ENCODE assay signal across 9 mouse cellular contexts in genomic region chr2:69275875-69276274, GRCm38 (mm10).
DNase-seq lines count a peak whose midpoint lies in the region; ATAC-seq and TF ChIP-seq lines count a peak whose summit lies in the region.
"Had no signal": no experiment of that assay in that cellular context is flagged by ENCODE, and none has a peak within 500 bp of the region (broad histone marks: within the 10 kb centered on the region; RNA-seq: fewer than 3 reads in every experiment).

No protein-coding gene starts in this region.

- TF ChIP-seq CTCF in thymus, adult 2 months (IDR thresholded peaks at IDR 0.05; ENCODE audit: borderline replicate concordance, control insufficient read depth, extremely low read depth, insufficient read depth, low read length, poor library complexity): no peak

- no peaks in the 10 kb centered on the region for H3K9me3 ChIP-seq in neural tube, embryonic 12.5 days
- H3K9me3 ChIP-seq in intestine, embryonic 14.5 days (ENCODE audit: control insufficient read depth, low read length): no peaks in the 10 kb centered on the region
- H3K9me3 ChIP-seq in stomach, embryonic 15.5 days: no peaks in the 10 kb centered on the region
- H3K9me3 ChIP-seq: hindbrain, embryonic 15.5 days had no signal

- no peak for DNase-seq in frontal cortex, postnatal 10 days (ENCODE audit: low spot score in 2 of 2)
- DNase-seq in neural tube, embryonic 10.5 days (ENCODE audit: extremely low spot score, low spot score): no peak
- DNase-seq in intestine, embryonic 14.5 days (ENCODE audit: low spot score): no peak
- DNase-seq in spleen, postnatal 4 days (ENCODE audit: low spot score in 2 of 2): no peak
- no peak for DNase-seq in thymus, adult 2 months

- H3K36me3 ChIP-seq in neural tube, embryonic 12.5 days: no peaks in the 10 kb centered on the region
- H3K36me3 ChIP-seq in intestine, embryonic 14.5 days (ENCODE audit: control insufficient read depth, insufficient read depth, low read length): no peaks in the 10 kb centered on the region
- H3K36me3 ChIP-seq in stomach, embryonic 15.5 days: no peaks in the 10 kb centered on the region
- no peaks in the 10 kb centered on the region for H3K36me3 ChIP-seq in thymus, adult 2 months (ENCODE audit: control insufficient read depth, insufficient read depth, low read length)
- H3K36me3 ChIP-seq: hindbrain, embryonic 15.5 days had no signal

- WGBS in neural tube, embryonic 12.5 days: 11% methylated on average over 1 of the region's 1 CpGs
- 13% methylated on average over 1 of the region's 1 CpGs for WGBS in intestine, embryonic 14.5 days
- WGBS in stomach, embryonic 15.5 days: 2% methylated on average over 1 of the region's 1 CpGs
- 10% methylated on average over 1 of the region's 1 CpGs for WGBS in thymus, adult 2 months

- ATAC-seq in frontal cortex, adult (ENCODE audit: low TSS enrichment): peak; percentile 96
- ATAC-seq in neural tube, embryonic 12.5 days (ENCODE audit: low FRiP score, low read depth): peak; percentile 66; the same call in 1 of the 2 replicates
- 0 out of 2 replicates have a peak, but pooled peaks have one; percentile 40 for ATAC-seq in intestine, embryonic 14.5 days (replicated peaks; ENCODE audit: low FRiP score, low TSS enrichment, low read depth)
- peak; percentile 63; the same call in 1 of the 2 replicates for ATAC-seq in stomach, embryonic 15.5 days (ENCODE audit: insufficient read depth, low FRiP score, low read depth)

- no peak for TF ChIP-seq POLR2A in thymus, adult 2 months (IDR thresholded peaks at IDR 0.05; ENCODE audit: control insufficient read depth, extremely low read depth, insufficient read depth, low read length, poor library complexity)

- H3K27me3 ChIP-seq in neural tube, embryonic 12.5 days (replicated peaks): no peaks in the 10 kb centered on the region
- no peaks in the 10 kb centered on the region for H3K27me3 ChIP-seq in intestine, embryonic 14.5 days (replicated peaks; ENCODE audit: control insufficient read depth, insufficient read depth, low read length)
- H3K27me3 ChIP-seq in stomach, embryonic 15.5 days (replicated peaks): no peaks in the 10 kb centered on the region
- no peaks in the 10 kb centered on the region for H3K27me3 ChIP-seq in thymus, adult 2 months (ENCODE audit: control insufficient read depth, insufficient read depth, low read length)
- H3K27me3 ChIP-seq: hindbrain, embryonic 15.5 days had no signal

- no peak overlapping the region for H3K4me3 ChIP-seq in neural tube, embryonic 12.5 days
- no peak overlapping the region for H3K4me3 ChIP-seq in intestine, embryonic 14.5 days (ENCODE audit: low read depth, low read length)
- H3K4me3 ChIP-seq in stomach, embryonic 15.5 days (replicated peaks): no peak overlapping the region
- H3K4me3 ChIP-seq in thymus, adult 2 months (ENCODE audit: control insufficient read depth, insufficient read depth, low read length): no peak overlapping the region
- H3K4me3 ChIP-seq: hindbrain, embryonic 15.5 days had no signal

- H3K4me1 ChIP-seq in neural tube, embryonic 12.5 days: no peaks in the 10 kb centered on the region
- H3K4me1 ChIP-seq in intestine, embryonic 14.5 days (replicated peaks; ENCODE audit: control insufficient read depth, insufficient read depth, low read length): no peaks in the 10 kb centered on the region
- H3K4me1 ChIP-seq in stomach, embryonic 15.5 days: no peaks in the 10 kb centered on the region
- H3K4me1 ChIP-seq in thymus, adult 2 months (replicated peaks; ENCODE audit: control insufficient read depth, insufficient read depth, low read length): no peaks in the 10 kb centered on the region
- H3K4me1 ChIP-seq: hindbrain, embryonic 15.5 days had no signal

- no peak overlapping the region for H3K4me2 ChIP-seq in neural tube, embryonic 12.5 days (replicated peaks)
- no peak overlapping the region for H3K4me2 ChIP-seq in intestine, embryonic 14.5 days (ENCODE audit: low read length)
- H3K4me2 ChIP-seq in stomach, embryonic 15.5 days: no peak overlapping the region
- H3K4me2 ChIP-seq: hindbrain, embryonic 15.5 days had no signal

- H3K9ac ChIP-seq in neural tube, embryonic 12.5 days: no peak overlapping the region
- no peak overlapping the region for H3K9ac ChIP-seq in intestine, embryonic 14.5 days (ENCODE audit: low read length)
- H3K9ac ChIP-seq in stomach, embryonic 15.5 days: no peak overlapping the region
- H3K9ac ChIP-seq: hindbrain, embryonic 15.5 days had no signal

- H3K27ac ChIP-seq in neural tube, embryonic 12.5 days: no peak overlapping the region
- H3K27ac ChIP-seq in intestine, embryonic 14.5 days (ENCODE audit: low read depth): no peak overlapping the region
- H3K27ac ChIP-seq in stomach, embryonic 15.5 days: no peak overlapping the region
- no peak overlapping the region for H3K27ac ChIP-seq in thymus, adult 2 months (ENCODE audit: control insufficient read depth, insufficient read depth, low read length)
- H3K27ac ChIP-seq: hindbrain, embryonic 15.5 days had no signal

Comparison
In these comparisons a context has a peak if more than half of its experiments do, and no peak if none do; other contexts are left out.
1. ATAC-seq: peak in every context shown above with its lines; median percentile 96 in frontal cortex, adult; 66 in neural tube, embryonic 12.5 days; 63 in stomach, embryonic 15.5 days; 40 in intestine, embryonic 14.5 days.